Mouse (Mus musculus): ENCODE results near the gene Tnrc6c.

Tnrc6c gene

GRCm38 (mm10) chr11:117678155-117678554 is 24.1 kb downstream of the Tnrc6c start:
- no peak for DNase-seq

- no peak for DNase-seq
Observed at GRCm38 (mm10) chr11:117678740-117679139, 24.7 kb downstream of the Tnrc6c start.

GRCm38 (mm10) chr11:117684640-117685039 is 30.6 kb downstream of the Tnrc6c start:
- DNase-seq = no peak

GRCm38 (mm10) chr11:117685461-117685860 is 31.4 kb downstream of the Tnrc6c start:
- no peak for DNase-seq

- no peak for DNase-seq
Observed at GRCm38 (mm10) chr11:117686021-117686420, 31.9 kb downstream of the Tnrc6c start.

- DNase-seq = no peak
Observed at GRCm38 (mm10) chr11:117688603-117689002, 34.5 kb downstream of the Tnrc6c start.

- DNase-seq = no peak
Observed at GRCm38 (mm10) chr11:117691311-117691710, 37.2 kb downstream of the Tnrc6c start.

- DNase-seq = no peak
Observed at GRCm38 (mm10) chr11:117694050-117694449, 40.0 kb downstream of the Tnrc6c start.

GRCm38 (mm10) chr11:117696585-117696984 is 42.5 kb downstream of the Tnrc6c start:
- DNase-seq = no peak

GRCm38 (mm10) chr11:117700871-117701270 is 46.8 kb downstream of the Tnrc6c start:
- DNase-seq = no peak

GRCm38 (mm10) chr11:117706267-117706666 is 52.2 kb downstream of the Tnrc6c start:
- DNase-seq = no peak

- DNase-seq = no peak
Observed at GRCm38 (mm10) chr11:117707238-117707637, 53.1 kb downstream of the Tnrc6c start.

GRCm38 (mm10) chr11:117709308-117709707 is 55.2 kb downstream of the Tnrc6c start:
- peak; percentile 57 for DNase-seq

- no peak for DNase-seq
Observed at GRCm38 (mm10) chr11:117710815-117711294, 56.8 kb downstream of the Tnrc6c start.

- DNase-seq = no peak
Observed at GRCm38 (mm10) chr11:117712065-117712464, 58.0 kb downstream of the Tnrc6c start.

GRCm38 (mm10) chr11:117713375-117713774 is 59.3 kb downstream of the Tnrc6c start:
- no peak for DNase-seq

- DNase-seq = no peak
Observed at GRCm38 (mm10) chr11:117718838-117719237, 64.7 kb downstream of the Tnrc6c start.

GRCm38 (mm10) chr11:117724604-117725301 is 70.7 kb downstream of the Tnrc6c start:
- no peak for DNase-seq

GRCm38 (mm10) chr11:117727031-117727430 is 72.9 kb downstream of the Tnrc6c start:
- no peak for DNase-seq

GRCm38 (mm10) chr11:117728245-117728644 is 74.2 kb downstream of the Tnrc6c start:
- DNase-seq = no peak

- no peak for DNase-seq
Observed at GRCm38 (mm10) chr11:117728841-117729240, 74.8 kb downstream of the Tnrc6c start.

GRCm38 (mm10) chr11:117729341-117729740 is 75.3 kb downstream of the Tnrc6c start:
- DNase-seq = no peak

- DNase-seq = no peak
Observed at GRCm38 (mm10) chr11:117729798-117730489, 75.9 kb downstream of the Tnrc6c start.

GRCm38 (mm10) chr11:117730490-117730838 is 76.4 kb downstream of the Tnrc6c start:
- no peak for DNase-seq
